Mouse (Mus musculus): ENCODE results near the gene Ccdc153.

The Ccdc153 gene

GRCm38 (mm10) chr9:44240399-44240798 lies at the start of gene Ccdc153:
Ccdc153 (plus strand) TSS chr9:44240676.
- DNase-seq = no peak

- DNase-seq = no peak
Observed at GRCm38 (mm10) chr9:44191166-44191565, 49.3 kb upstream of the Ccdc153 start.

GRCm38 (mm10) chr9:44192312-44192711 lies 48.2 kb upstream of the Ccdc153 start:
- DNase-seq = no peak

GRCm38 (mm10) chr9:44192794-44193193 lies 47.7 kb upstream of the Ccdc153 start:
- no peak for DNase-seq

GRCm38 (mm10) chr9:44194000-44194399 lies 46.5 kb upstream of the Ccdc153 start:
- no peak for DNase-seq

GRCm38 (mm10) chr9:44196354-44196753 lies 44.1 kb upstream of the Ccdc153 start:
- DNase-seq = no peak

GRCm38 (mm10) chr9:44199166-44199565 lies 41.3 kb upstream of the Ccdc153 start:
- no peak for DNase-seq

GRCm38 (mm10) chr9:44199580-44199979 lies 40.9 kb upstream of the Ccdc153 start:
- no peak for DNase-seq

GRCm38 (mm10) chr9:44200458-44200857 lies 40.0 kb upstream of the Ccdc153 start:
- no peak for DNase-seq

- DNase-seq = no peak
Observed at GRCm38 (mm10) chr9:44207840-44208239, 32.6 kb upstream of the Ccdc153 start.

GRCm38 (mm10) chr9:44209416-44209815 lies 31.1 kb upstream of the Ccdc153 start:
- no peak for DNase-seq

GRCm38 (mm10) chr9:44212406-44212805 lies 28.1 kb upstream of the Ccdc153 start:
- no peak for DNase-seq

GRCm38 (mm10) chr9:44213538-44213937 lies 26.9 kb upstream of the Ccdc153 start:
- peak; percentile 32 for DNase-seq

GRCm38 (mm10) chr9:44225993-44226392 lies 14.5 kb upstream of the Ccdc153 start:
- peak; percentile 49 for DNase-seq

GRCm38 (mm10) chr9:44231609-44232008 lies 8.9 kb upstream of the Ccdc153 start:
- no peak for DNase-seq

GRCm38 (mm10) chr9:44233021-44233801 lies 7.3 kb upstream of the Ccdc153 start:
- DNase-seq = no peak

GRCm38 (mm10) chr9:44233802-44234478 lies 6.5 kb upstream of the Ccdc153 start, which contains the start of gene Cbl:
Cbl (minus strand) TSS chr9:44234049.
- peak; percentile 98 for DNase-seq

GRCm38 (mm10) chr9:44234479-44235427 lies 5.7 kb upstream of the Ccdc153 start:
- DNase-seq = peak; percentile 66

- no peak for DNase-seq
Observed at GRCm38 (mm10) chr9:44236601-44237000, 3.9 kb upstream of the Ccdc153 start.

GRCm38 (mm10) chr9:44237128-44237527 lies 3.3 kb upstream of the Ccdc153 start:
- no peak for DNase-seq

GRCm38 (mm10) chr9:44238501-44239190 lies 1.8 kb upstream of the Ccdc153 start:
- DNase-seq = no peak

GRCm38 (mm10) chr9:44239447-44239846 lies 1.0 kb upstream of the Ccdc153 start:
- no peak for DNase-seq

All from layer of hippocampus, adult 9-11 months (tissue).